Mouse (Mus musculus) erythroblast, adult 5-6 weeks (primary cell): ENCODE results near the gene Cited2. TPM values are rescaled to one million over a fixed set of nuclear protein-coding genes. Genes with fewer than 3 reads are reported as not detected.

Experiments used
- ATAC-seq: replicated peaks from 2 replicates; pipeline ENCODE4 v1.8.0; 2016; ENCODE audit warnings: moderate number of reproducible peaks, mild to moderate bottlenecking, moderate TSS enrichment, inconsistent platforms; ENCODE audit not compliant: poor library complexity, low FRiP score, severe bottlenecking
- total RNA-seq, 2 experiments: library from RNA; stranded (forward) in 1 of 2; stranded (reverse) in 1 of 2; fragments of 150-400 nt in 1 of 2; fragments of 200-764, 138-1000 nt in 1 of 2; gene quantifications; 2 replicates each; pipeline versions ENCODE4 v1.2.3 to v1.2.4; 2015 to 2017; ENCODE audit warnings: low replicate concordance in 2 of 2

The Cited2 gene
- total RNA-seq, 2 experiments from 2014 or later: 27.0 to 55.1 TPM

- ATAC-seq: peak; percentile 82
Measured at GRCm38 (mm10) chr10:17722158-17722557, 860 bp upstream of the Cited2 start.

GRCm38 (mm10) chr10:17723421-17723841 is 413 bp downstream of the Cited2 start:
- peak; percentile 48 for ATAC-seq

GRCm38 (mm10) chr10:17723871-17724741 is 1.1 kb downstream of the Cited2 start:
- ATAC-seq: no peak

GRCm38 (mm10) chr10:17725037-17725584 is 2.1 kb downstream of the Cited2 start:
- no peak for ATAC-seq

GRCm38 (mm10) chr10:17725644-17726372 is 2.8 kb downstream of the Cited2 start:
- ATAC-seq: no peak

GRCm38 (mm10) chr10:17726373-17726720 is 3.3 kb downstream of the Cited2 start:
- ATAC-seq: no peak

GRCm38 (mm10) chr10:17727161-17727925 is 4.3 kb downstream of the Cited2 start:
- no peak for ATAC-seq

- ATAC-seq: no peak
Measured at GRCm38 (mm10) chr10:17727926-17728279, 4.9 kb downstream of the Cited2 start.

GRCm38 (mm10) chr10:17728711-17729110 is 5.7 kb downstream of the Cited2 start:
- ATAC-seq: no peak

GRCm38 (mm10) chr10:17729476-17729875 is 6.5 kb downstream of the Cited2 start:
- ATAC-seq: no peak

- ATAC-seq: peak; percentile 73
Measured at GRCm38 (mm10) chr10:17733057-17733456, 10.0 kb downstream of the Cited2 start.

- ATAC-seq: no peak
Measured at GRCm38 (mm10) chr10:17742581-17742980, 19.6 kb downstream of the Cited2 start.

- ATAC-seq: no peak
Measured at GRCm38 (mm10) chr10:17752478-17752877, 29.5 kb downstream of the Cited2 start.

- ATAC-seq: no peak
Measured at GRCm38 (mm10) chr10:17759772-17760171, 36.8 kb downstream of the Cited2 start.

- ATAC-seq: no peak
Measured at GRCm38 (mm10) chr10:17760750-17761613, 38.0 kb downstream of the Cited2 start.

GRCm38 (mm10) chr10:17761652-17762051 is 38.6 kb downstream of the Cited2 start:
- no peak for ATAC-seq

GRCm38 (mm10) chr10:17762946-17763345 is 39.9 kb downstream of the Cited2 start:
- no peak for ATAC-seq

- no peak for ATAC-seq
Measured at GRCm38 (mm10) chr10:17769856-17770255, 46.8 kb downstream of the Cited2 start.

GRCm38 (mm10) chr10:17772364-17772763 is 49.3 kb downstream of the Cited2 start:
- no peak for ATAC-seq
